Mouse (Mus musculus): ENCODE results near the gene Angel1. TPM values are rescaled to one million over a fixed set of nuclear protein-coding genes. Genes with fewer than 3 reads are reported as not detected.

Angel1 gene
- total and polyA plus RNA-seq, 3 experiments, result 1.3 to 5.3 TPM; not detected in 1

GRCm38 (mm10) chr12:86692471-86693356, 33.5 kb downstream of the Angel1 start:
- H3K79me2 ChIP-seq (ENCODE audit: control insufficient read depth, insufficient read depth, low read length, poor library complexity), result no peaks in the 10 kb centered on the region
- no peaks in the 10 kb centered on the region; a peak in 1 of 4 replicates for H3K27me3 ChIP-seq (ENCODE audit: control insufficient read depth in 1 of 2, insufficient read depth in 2 of 2, low read length in 2 of 2)
- H3K4me3 ChIP-seq (ENCODE audit: control insufficient read depth in 1 of 2, insufficient read depth in 1 of 2, low read depth in 2 of 2, low read length in 2 of 2), result no peak overlapping the region
- no peak for DNase-seq (ENCODE audit: low read depth, low spot score)
- H3K36me3 ChIP-seq (ENCODE audit: control insufficient read depth in 1 of 2, insufficient read depth in 2 of 2, low read length in 2 of 2), result no peaks in the 10 kb centered on the region
- H3K27ac ChIP-seq (ENCODE audit: control insufficient read depth, low read depth, low read length), result no peak overlapping the region
- no peaks in the 10 kb centered on the region for H3K4me1 ChIP-seq (ENCODE audit: control insufficient read depth in 1 of 2, insufficient read depth in 2 of 2, low read length in 2 of 2)
- H3K9ac ChIP-seq (ENCODE audit: control insufficient read depth, low read depth, low read length, poor library complexity, severe bottlenecking), result no peak overlapping the region
- H3K9me3 ChIP-seq (replicated peaks; ENCODE audit: insufficient read depth, low read length), result no peaks in the 10 kb centered on the region
- TF ChIP-seq JUND (IDR thresholded peaks at IDR 0.05; ENCODE audit: low read depth, low read length), result no peak
- TF ChIP-seq POLR2AphosphoS5 (IDR thresholded peaks at IDR 0.05; ENCODE audit: borderline replicate concordance, low read depth, low read length), result no peak
- TF ChIP-seq POLR2AphosphoS2 (IDR thresholded peaks at IDR 0.05; ENCODE audit: low read length), result no peak
- TF ChIP-seq CTCF (IDR thresholded peaks at IDR 0.05 in 2 of 3, conservative IDR thresholded peaks at IDR 0.05 in 1 of 3; ENCODE audit: control insufficient read depth in 1 of 3, insufficient read depth in 1 of 3, low read depth in 2 of 3, low read length in 3 of 3, poor library complexity in 1 of 3, severe bottlenecking in 1 of 3), result no peak
- TF ChIP-seq ZNF384 (IDR thresholded peaks at IDR 0.05; ENCODE audit: low read depth, low read length), result no peak
- TF ChIP-seq POLR2A (IDR thresholded peaks at IDR 0.05; ENCODE audit: control insufficient read depth in 1 of 2, insufficient read depth in 1 of 2, low read depth in 1 of 2, low read length in 2 of 2, poor library complexity in 1 of 2), result no peak
- no peak for TF ChIP-seq ELF1 (IDR thresholded peaks at IDR 0.05; ENCODE audit: low read depth, low read length)
- no peak for TF ChIP-seq USF1 (IDR thresholded peaks at IDR 0.05; ENCODE audit: low read depth, low read length)

- H3K79me2 ChIP-seq (ENCODE audit: control insufficient read depth, insufficient read depth, low read length, poor library complexity), result no peaks in the 10 kb centered on the region
These were observed 35.4 kb downstream of the Angel1 start for GRCm38 (mm10) chr12:86690700-86691485.

GRCm38 (mm10) chr12:86688917-86689316, 37.3 kb downstream of the Angel1 start:
- Histone ChIP-seq H3K27ac (ENCODE audit: control insufficient read depth, low read depth, low read length) (no peak overlapping the region), H3K4me1 (ENCODE audit: control insufficient read depth in 1 of 2, insufficient read depth in 2 of 2, low read length in 2 of 2) (0 out of 4 replicates have a peak, but pooled peaks cover 0 to 3% of the 10 kb centered on the region in 2 experiments), H3K27me3 (ENCODE audit: control insufficient read depth in 1 of 2, insufficient read depth in 2 of 2, low read length in 2 of 2) (no peaks in the 10 kb centered on the region), H3K9ac (ENCODE audit: control insufficient read depth, low read depth, low read length, poor library complexity, severe bottlenecking) (no peak overlapping the region), H3K4me3 (ENCODE audit: control insufficient read depth in 1 of 2, insufficient read depth in 1 of 2, low read depth in 2 of 2, low read length in 2 of 2) (no peak overlapping the region), H3K79me2 (ENCODE audit: control insufficient read depth, insufficient read depth, low read length, poor library complexity) (no peaks in the 10 kb centered on the region), H3K36me3 (ENCODE audit: control insufficient read depth in 1 of 2, insufficient read depth in 2 of 2, low read length in 2 of 2) (no peaks in the 10 kb centered on the region), H3K9me3 (replicated peaks; ENCODE audit: insufficient read depth, low read length) (no peaks in the 10 kb centered on the region)
- DNase-seq (ENCODE audit: low read depth, low spot score), result no peak
- no peak for TF ChIP-seq JUND (IDR thresholded peaks at IDR 0.05; ENCODE audit: low read depth, low read length)

More at GRCm38 (mm10) chr12:86690700-86691485, 35.4 kb downstream of the Angel1 start:
- H3K27me3 ChIP-seq (ENCODE audit: control insufficient read depth in 1 of 2, insufficient read depth in 2 of 2, low read length in 2 of 2), result no peaks in the 10 kb centered on the region
- no peak for DNase-seq (ENCODE audit: low read depth, low spot score)
- H3K4me1 ChIP-seq (ENCODE audit: control insufficient read depth in 1 of 2, insufficient read depth in 2 of 2, low read length in 2 of 2), result 0 out of 4 replicates have a peak, but pooled peaks cover 0 to 3% of the 10 kb centered on the region in 2 experiments
- H3K4me3 ChIP-seq (ENCODE audit: control insufficient read depth in 1 of 2, insufficient read depth in 1 of 2, low read depth in 2 of 2, low read length in 2 of 2), result no peak overlapping the region
- no peak overlapping the region for H3K9ac ChIP-seq (ENCODE audit: control insufficient read depth, low read depth, low read length, poor library complexity, severe bottlenecking)
- TF ChIP-seq SMC3 (IDR thresholded peaks at IDR 0.05; ENCODE audit: low read depth, low read length), result no peak
- H3K27ac ChIP-seq (ENCODE audit: control insufficient read depth, low read depth, low read length), result no peak overlapping the region
- no peaks in the 10 kb centered on the region for H3K9me3 ChIP-seq (replicated peaks; ENCODE audit: insufficient read depth, low read length)
- no peaks in the 10 kb centered on the region for H3K36me3 ChIP-seq (ENCODE audit: control insufficient read depth in 1 of 2, insufficient read depth in 2 of 2, low read length in 2 of 2)

All from MEL (cell line).